Mouse (Mus musculus) bone marrow, adult 2 months (tissue): ENCODE measurements at regions not wholly inside any gene's neighbourhood (a gene's known extent, or its start where the extent isn't known, plus 50 kb on each side); places are given as distances from the start of the nearest gene placed in this dataset.

Source experiments
- H3K27ac ChIP-seq: fragments of 200-500 bp; 2 replicates; pipeline ENCODE4 v1.5.1; 2012; ENCODE audit warnings: low read depth, mild to moderate bottlenecking, control low read depth, inconsistent platforms, low read length; ENCODE audit not compliant: control insufficient read depth, poor library complexity, insufficient read depth
- H3K4me1 ChIP-seq: fragments of 200-500 bp; 2 replicates; pipeline ENCODE4 v1.6.1; 2011; ENCODE audit warnings: low read length; ENCODE audit not compliant: control insufficient read depth, insufficient read depth
- H3K4me3 ChIP-seq: fragments of 200-500 bp; replicated peaks from 2 replicates; pipeline ENCODE3; 2011; ENCODE audit warnings: mild to moderate bottlenecking, low read depth, low read length, control low read depth; ENCODE audit not compliant: control insufficient read depth
- CTCF ChIP-seq: fragments of 200-500 bp; IDR thresholded peaks from 2 replicates; pipeline ENCODE4 v1.5.1; 2011; ENCODE audit warnings: low read length, control low read depth; ENCODE audit not compliant: control insufficient read depth, insufficient read depth
- POLR2A ChIP-seq: fragments of 200-500 bp; IDR thresholded peaks from 2 replicates; pipeline ENCODE4 v1.6.1; 2011; ENCODE audit warnings: low read depth, mild to moderate bottlenecking, control low read depth, low read length, borderline replicate concordance; ENCODE audit not compliant: control insufficient read depth
- WGBS: fragments of 180-500 bp; shearing (Covaris S2); methylation state at CpG from one replicate; pipeline ENCODE4 v1.1.7; 2018; 5-methylcytosine and 5-hydroxymethylcytosine counted together

- TF ChIP-seq POLR2A = no peak
- TF ChIP-seq CTCF = no peak
- WGBS = 79% methylated on average over 5 of the region's 5 CpGs
- no peaks in the 10 kb centered on the region for H3K4me1 ChIP-seq
- H3K4me3 ChIP-seq = no peak overlapping the region
- H3K27ac ChIP-seq = no peak overlapping the region
Measured at GRCm38 (mm10) chr12:9357856-9358255, 212.1 kb upstream of the Osr1 start.

- 61% methylated on average over 8 of the region's 8 CpGs for WGBS
Measured at GRCm38 (mm10) chr12:9358872-9359271, 211.0 kb upstream of the Osr1 start.

DNA sequence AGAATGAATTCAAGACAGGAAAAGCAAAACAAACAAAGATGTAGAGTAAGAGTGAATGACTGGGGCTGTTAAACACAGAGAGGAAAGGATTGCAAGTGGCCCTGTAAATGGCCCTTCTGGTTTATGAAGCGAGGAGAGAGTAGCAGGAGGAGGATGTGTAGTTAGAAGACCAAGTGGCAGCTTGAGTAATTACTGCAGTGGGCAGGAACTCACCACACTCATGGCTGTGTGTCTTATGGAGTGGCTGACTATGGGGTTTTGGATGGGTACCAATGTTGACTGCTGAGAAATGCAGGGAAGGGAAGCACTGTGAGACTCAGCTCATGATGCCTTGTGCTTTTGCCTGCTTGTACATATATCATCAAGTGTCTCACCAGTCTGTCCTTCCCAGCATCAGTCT, 204.0 kb upstream of the Osr1 start:
- Histone ChIP-seq H3K27ac (no peak overlapping the region), H3K4me3 (no peak overlapping the region), H3K4me1 (no peaks in the 10 kb centered on the region)
- 41% methylated on average over 1 of the region's 1 CpGs for WGBS
- no peak for TF ChIP-seq POLR2A
- no peak for TF ChIP-seq CTCF

More at GRCm38 (mm10) chr12:9358872-9359271, 211.0 kb upstream of the Osr1 start:
- TF ChIP-seq POLR2A (no peak), CTCF (no peak)
- Histone ChIP-seq H3K4me1 (no peaks in the 10 kb centered on the region), H3K27ac (no peak overlapping the region), H3K4me3 (no peak overlapping the region)

DNA sequence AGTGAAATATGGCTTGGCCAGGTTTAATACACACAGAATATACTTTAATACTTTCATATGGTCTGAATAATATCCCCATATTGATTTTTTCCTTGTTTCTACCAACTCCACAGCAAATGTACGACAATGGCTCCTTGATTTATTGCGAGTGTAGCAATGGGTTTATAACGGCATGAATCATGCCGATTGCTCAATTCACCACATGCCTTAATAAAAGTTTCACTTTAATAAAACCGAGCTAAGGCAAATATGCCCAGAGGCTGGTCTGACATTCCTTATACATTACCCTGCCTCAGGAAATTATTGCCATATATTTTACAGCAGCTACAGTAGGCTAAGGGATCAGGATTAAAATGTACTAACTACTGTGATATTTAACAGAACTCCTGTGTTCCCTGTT, 201.2 kb upstream of the Osr1 start:
- Histone ChIP-seq H3K27ac (no peak overlapping the region), H3K4me3 (no peak overlapping the region), H3K4me1 (no peaks in the 10 kb centered on the region)
- whole genome bisulfite sequencing = 88% methylated on average over 5 of the region's 5 CpGs
- TF ChIP-seq POLR2A = no peak
- no peak for TF ChIP-seq CTCF

DNA sequence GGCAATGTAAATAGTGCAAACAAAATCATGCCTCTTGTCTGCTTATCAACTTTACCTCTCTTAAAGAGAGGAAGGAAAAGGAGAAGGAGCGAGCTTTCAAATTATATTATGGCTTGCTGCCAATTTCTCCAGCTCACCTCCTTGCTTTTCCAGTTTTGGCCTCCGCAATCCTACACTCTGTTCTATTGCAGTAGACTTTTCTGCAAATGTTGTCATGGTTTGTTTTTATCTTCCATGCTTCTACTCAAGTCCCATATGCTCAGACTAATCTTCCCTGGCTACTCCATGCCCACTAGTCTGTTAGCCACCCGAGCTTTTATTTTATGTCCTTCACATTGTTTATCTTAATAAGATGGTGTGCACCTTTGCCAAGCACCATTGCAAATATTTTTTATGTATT, 168.0 kb upstream of the Osr1 start:
- no peak for TF ChIP-seq POLR2A
- TF ChIP-seq CTCF = no peak
- H3K27ac ChIP-seq = no peak overlapping the region
- whole genome bisulfite sequencing = 62% methylated on average over 3 of the region's 3 CpGs
- H3K4me1 ChIP-seq = no peaks in the 10 kb centered on the region
- no peak overlapping the region for H3K4me3 ChIP-seq

DNA sequence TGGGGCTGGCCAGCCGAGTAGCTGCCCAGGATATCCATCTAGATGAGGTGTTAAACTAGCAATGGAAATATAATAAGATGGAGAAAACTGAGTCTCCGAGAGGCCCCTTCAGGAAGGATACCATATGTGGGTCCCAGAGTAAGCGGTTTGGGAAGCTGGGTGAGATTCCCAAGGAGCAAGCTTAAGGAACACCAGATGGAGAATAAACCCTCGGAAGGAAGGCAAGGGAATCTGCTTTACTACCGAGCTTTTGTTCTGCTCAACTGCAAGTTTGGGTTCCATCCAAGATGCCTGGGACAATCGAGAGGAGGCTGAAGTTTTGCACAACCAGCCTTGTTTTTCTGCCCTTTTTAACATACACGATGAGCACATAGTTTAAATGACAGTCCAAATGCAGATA, 164.9 kb upstream of the Osr1 start:
- 66% methylated on average over 7 of the region's 7 CpGs for WGBS
- TF ChIP-seq CTCF (no peak), POLR2A (no peak)
- Histone ChIP-seq H3K27ac (no peak overlapping the region), H3K4me3 (no peak overlapping the region), H3K4me1 (no peaks in the 10 kb centered on the region)

DNA sequence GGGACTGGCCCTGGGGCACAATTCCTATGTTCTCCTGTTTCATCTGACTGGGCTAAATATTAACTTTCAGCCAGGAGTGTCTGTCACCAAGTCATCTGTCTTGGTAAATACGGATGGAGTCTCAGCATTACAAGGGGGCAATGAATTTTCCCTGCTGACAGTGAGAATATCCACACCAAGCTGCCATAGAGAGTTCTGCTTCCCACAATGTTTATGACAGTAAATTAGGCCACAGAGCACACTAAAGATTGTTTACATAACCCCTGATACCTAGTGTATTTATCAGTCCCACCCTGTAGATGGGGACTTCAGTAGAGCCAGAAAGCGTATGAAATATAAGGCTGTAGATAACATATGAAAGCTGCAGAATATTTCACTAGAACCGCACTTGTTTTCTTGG, 150.6 kb upstream of the Osr1 start:
- TF ChIP-seq CTCF (no peak), POLR2A (no peak)
- no peaks in the 10 kb centered on the region for H3K4me1 ChIP-seq
- no peak overlapping the region for H3K27ac ChIP-seq
- WGBS = 65% methylated on average over 3 of the region's 3 CpGs
- no peak overlapping the region for H3K4me3 ChIP-seq

GRCm38 (mm10) chr12:9430656-9431055, 139.3 kb upstream of the Osr1 start:
- Histone ChIP-seq H3K4me3 (no peak overlapping the region), H3K27ac (no peak overlapping the region), H3K4me1 (no peaks in the 10 kb centered on the region)
- TF ChIP-seq CTCF = no peak
- WGBS = 59% methylated on average over 3 of the region's 3 CpGs

GRCm38 (mm10) chr12:9438575-9439161, 131.2 kb upstream of the Osr1 start:
- 15% methylated on average over 9 of the region's 9 CpGs for WGBS
- TF ChIP-seq POLR2A = no peak
- no peak for TF ChIP-seq CTCF
- no peaks in the 10 kb centered on the region for H3K4me1 ChIP-seq
- H3K4me3 ChIP-seq = no peak overlapping the region
- H3K27ac ChIP-seq = no peak overlapping the region
